Mouse (Mus musculus) stomach, postnatal 0 days (tissue): ENCODE results near the gene Commd3.

Experiments
- CTCF ChIP-seq: IDR thresholded peaks from 2 replicates; pipeline ENCODE4 v1.5.1; 2016; ENCODE audit warnings: antibody characterized with exemption, low read depth, mild to moderate bottlenecking, moderate library complexity
- EP300 ChIP-seq: optimal IDR thresholded peaks from 2 replicates; pipeline ENCODE3; 2016; ENCODE audit warnings: antibody characterized with exemption

- no peak for TF ChIP-seq CTCF
- no peak for TF ChIP-seq EP300
Observed at GRCm38 (mm10) chr2:18690756-18691155, 18.6 kb downstream of the Commd3 start.
